Mouse (Mus musculus) intestine, embryonic 16.5 days (tissue): Measurements from ENCODE around the gene Cacng4. TPM values are rescaled to one million over a fixed set of nuclear protein-coding genes. Genes with fewer than 3 reads are reported as not detected.

Experiments used
- ATAC-seq: fragments of 200-750 bp; cut with Nextera tagmentation; 2 replicates; pipeline ENCODE4 v1.8.0; 2017; ENCODE audit warnings: moderate TSS enrichment, moderate library complexity
- H3K27ac ChIP-seq: fragments of 300-500 bp; sonication (generic); 2 replicates; pipeline ENCODE4 v1.5.1; 2014; ENCODE audit warnings: mild to moderate bottlenecking, low read length
- H3K27me3 ChIP-seq: fragments of 300-500 bp; sonication (generic); replicated peaks from 2 replicates; pipeline ENCODE4 v1.6.1; 2014; ENCODE audit warnings: low read length, control low read depth, mixed read lengths; ENCODE audit not compliant: control insufficient read depth, insufficient read depth
- H3K36me3 ChIP-seq: fragments of 300-500 bp; sonication (generic); 2 replicates; pipeline ENCODE4 v1.6.1; 2014; ENCODE audit warnings: low read length, control low read depth; ENCODE audit not compliant: control insufficient read depth, insufficient read depth
- H3K4me1 ChIP-seq: fragments of 300-500 bp; sonication (generic); 2 replicates; pipeline ENCODE4 v1.6.1; 2014; ENCODE audit warnings: low read length, control low read depth, mixed read lengths; ENCODE audit not compliant: control insufficient read depth, insufficient read depth
- H3K4me2 ChIP-seq: fragments of 300-500 bp; sonication (generic); 2 replicates; pipeline ENCODE4 v1.6.1; 2014; ENCODE audit warnings: low read depth, low read length, control low read depth
- H3K4me3 ChIP-seq: fragments of 300-500 bp; sonication (generic); 2 replicates; pipeline ENCODE4 v1.5.1; 2014; ENCODE audit warnings: mild to moderate bottlenecking, low read length
- H3K9ac ChIP-seq: fragments of 300-500 bp; sonication (generic); 2 replicates; pipeline ENCODE4 v1.6.1; 2014; ENCODE audit warnings: low read depth, low read length
- H3K9me3 ChIP-seq: fragments of 300-500 bp; sonication (generic); 2 replicates; pipeline ENCODE4 v1.6.1; 2016; ENCODE audit warnings: low read length, control low read depth; ENCODE audit not compliant: control insufficient read depth
- WGBS: fragments of 180-500 bp; shearing (Covaris S2); extraction: QIAGEN DNeasy Blood & Tissue Kit; methylation state at CpG from one replicate; pipeline ENCODE4 v1.1.7; 2014; 5-methylcytosine and 5-hydroxymethylcytosine counted together
- polyA plus RNA-seq: library from polyadenylated mRNA; unstranded; fragments of >200 nt; fragmentation: Nextera tagmentation; extraction: Ambion mirVana; gene quantifications from 2 replicates; pipeline ENCODE4 v1.2.1, GENCODE M21; 2015

Gene Cacng4
- polyA plus RNA-seq, 1 experiment from 2014 or later = 2.8 TPM

DNA sequence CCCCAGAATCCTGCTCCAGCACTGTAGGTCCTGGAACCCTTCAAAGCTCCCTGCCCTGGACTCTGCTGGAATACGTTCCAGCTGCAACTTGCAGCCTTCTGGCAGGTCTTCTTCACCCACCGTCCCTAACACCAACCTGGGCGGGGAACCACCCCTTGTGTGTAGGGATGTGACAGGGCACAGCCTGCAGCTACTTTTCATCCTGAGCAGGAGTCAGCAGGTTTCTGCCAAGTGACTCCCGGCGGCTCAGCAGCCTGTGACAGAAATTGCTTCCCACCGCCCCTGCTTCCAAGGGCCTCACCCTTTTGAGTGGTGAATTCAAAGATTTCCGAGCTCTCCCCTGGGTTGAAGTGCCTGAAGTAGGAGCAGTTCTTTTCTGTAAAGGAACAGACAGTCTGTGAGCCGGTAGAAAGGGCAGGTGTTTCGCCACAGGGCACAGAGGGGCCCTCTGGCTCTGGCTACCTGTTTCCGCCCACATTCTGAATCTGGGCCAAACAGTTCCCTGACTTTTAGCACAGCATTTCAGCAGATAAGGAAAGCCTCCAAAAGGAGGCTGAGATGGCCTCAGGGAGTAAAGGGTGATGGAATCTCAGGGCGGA, 88.8 kb downstream of the Cacng4 start:
- Histone ChIP-seq H3K36me3 (no peaks in the 10 kb centered on the region), H3K4me2 (no peak overlapping the region), H3K27ac (no peak overlapping the region), H3K9ac (no peak overlapping the region), H3K27me3 (no peaks in the 10 kb centered on the region), H3K4me3 (no peak overlapping the region), H3K4me1 (no peaks in the 10 kb centered on the region), H3K9me3 (no peaks in the 10 kb centered on the region)
- 61% methylated on average over 11 of the region's 11 CpGs for WGBS
- no peak for ATAC-seq

DNA sequence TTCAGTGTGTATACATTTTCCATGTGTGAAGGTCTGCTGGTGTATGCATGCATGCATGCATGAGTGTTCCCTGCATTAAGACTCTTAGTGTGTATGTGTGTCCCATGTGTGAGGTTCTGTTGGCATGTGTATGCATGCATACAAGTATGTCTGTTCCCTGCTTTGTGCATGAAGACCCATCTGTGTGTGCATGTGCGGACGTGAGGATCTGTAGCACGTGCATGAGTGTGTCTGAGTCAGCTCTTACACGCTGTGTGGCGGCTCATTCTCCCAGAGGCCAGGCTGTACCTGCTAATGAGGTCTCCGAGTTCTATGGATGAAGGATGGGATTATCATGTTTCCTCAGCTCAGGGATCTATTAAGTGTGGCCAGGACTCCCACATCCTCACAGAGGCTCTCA, 89.3 kb downstream of the Cacng4 start:
- H3K27ac ChIP-seq = no peak overlapping the region
- WGBS = 66% methylated on average over 6 of the region's 6 CpGs
- no peaks in the 10 kb centered on the region for H3K9me3 ChIP-seq
- H3K4me3 ChIP-seq = no peak overlapping the region
- H3K4me1 ChIP-seq = no peaks in the 10 kb centered on the region
- no peak overlapping the region for H3K4me2 ChIP-seq
- no peak overlapping the region for H3K9ac ChIP-seq
- ATAC-seq = no peak
- H3K27me3 ChIP-seq = no peaks in the 10 kb centered on the region
- no peaks in the 10 kb centered on the region for H3K36me3 ChIP-seq

DNA sequence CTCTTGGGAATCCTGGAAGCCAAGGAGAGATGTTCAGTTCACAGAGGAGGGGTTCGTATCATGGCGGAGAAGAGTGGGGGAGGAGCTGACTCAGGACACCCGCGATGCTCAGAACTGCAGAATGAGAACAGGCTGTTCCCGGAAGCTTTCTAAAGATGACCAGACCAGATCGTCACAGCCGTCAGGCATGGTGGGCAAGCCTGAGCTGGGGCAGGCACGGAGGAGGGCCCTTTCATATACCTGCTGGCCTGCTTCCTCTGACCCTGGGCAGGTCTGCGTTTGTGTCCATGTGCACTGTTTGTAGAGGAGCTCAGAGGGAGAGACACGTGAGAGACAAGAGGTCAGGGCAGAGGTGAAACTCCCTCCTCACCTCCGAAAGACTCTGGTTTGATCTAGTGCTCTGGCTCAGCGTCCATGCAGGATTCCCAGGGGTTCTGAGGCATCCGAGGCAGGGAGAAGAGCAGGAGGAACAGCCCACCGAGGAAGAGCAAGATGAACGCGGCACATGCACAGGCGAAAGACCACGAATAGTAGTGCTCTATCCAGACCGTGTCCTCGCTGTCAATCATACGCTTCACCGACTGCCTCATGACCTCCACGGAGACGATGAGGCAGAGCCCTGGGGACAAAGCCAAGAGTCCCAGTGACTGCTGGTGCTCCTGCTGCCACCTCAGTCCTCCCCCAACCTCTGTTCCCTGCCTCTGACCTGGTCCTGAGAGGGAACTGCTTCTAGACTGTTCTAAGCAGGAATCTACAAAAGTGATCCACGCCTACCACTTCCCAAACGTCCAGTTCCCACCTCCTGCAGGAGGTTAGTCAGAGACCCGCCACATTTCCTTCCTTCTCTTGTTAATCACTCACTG, 90.9 kb downstream of the Cacng4 start:
- no peaks in the 10 kb centered on the region for H3K27me3 ChIP-seq
- no peaks in the 10 kb centered on the region for H3K9me3 ChIP-seq
- whole genome bisulfite sequencing = 43% methylated on average over 27 of the region's 27 CpGs
- no peaks in the 10 kb centered on the region for H3K36me3 ChIP-seq
- H3K9ac ChIP-seq = 0 out of 2 replicates have a peak overlapping the region, but pooled peaks have one; percentile 12
- no peak overlapping the region for H3K27ac ChIP-seq
- H3K4me3 ChIP-seq = no peak overlapping the region
- ATAC-seq = no peak
- H3K4me2 ChIP-seq = peak overlapping the region; percentile 11; the same call in 1 of the 2 replicates
- H3K4me1 ChIP-seq = no peaks in the 10 kb centered on the region

DNA sequence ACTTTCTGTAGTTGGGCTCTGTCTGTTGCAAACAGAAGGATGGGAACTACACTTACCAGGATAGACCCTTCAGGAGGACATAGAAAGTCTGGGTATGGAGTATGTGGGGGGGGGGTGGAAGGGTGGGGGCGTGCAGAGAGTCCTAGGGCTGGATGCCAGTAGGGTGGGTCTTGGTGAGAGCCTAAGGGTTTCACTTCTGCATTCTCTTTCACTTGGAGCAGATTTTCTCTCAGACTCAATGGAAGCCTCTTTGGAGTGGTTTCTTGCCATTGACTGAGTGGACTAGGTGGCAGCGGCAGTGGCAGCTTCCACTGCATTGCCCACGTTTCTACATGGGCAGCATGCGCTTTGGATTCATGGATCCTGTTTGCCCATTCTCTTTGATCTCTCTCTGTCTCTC, 94.4 kb downstream of the Cacng4 start:
- no peak overlapping the region for H3K9ac ChIP-seq
- H3K27me3 ChIP-seq = no peaks in the 10 kb centered on the region

DNA sequence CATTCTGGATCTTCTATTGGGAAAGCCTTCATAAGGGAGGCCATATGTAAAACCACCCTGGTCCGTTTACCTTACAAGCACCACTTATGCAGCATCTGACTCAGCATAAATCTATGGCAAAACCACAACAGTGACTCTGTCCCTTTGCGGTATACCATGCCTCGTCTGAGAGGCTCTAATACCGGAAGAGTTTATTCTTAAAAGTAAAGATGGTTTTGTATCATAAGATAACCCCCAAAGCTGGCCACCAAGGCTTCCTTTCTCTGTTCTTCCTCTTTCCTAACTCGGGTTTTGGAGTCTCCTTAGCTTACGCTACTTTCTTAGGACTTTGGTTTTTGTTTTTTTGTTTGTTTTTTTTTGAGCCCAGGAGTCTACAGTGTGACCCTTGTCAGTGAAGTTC, 101.0 kb downstream of the Cacng4 start:
- no peaks in the 10 kb centered on the region for H3K4me1 ChIP-seq
- no peak overlapping the region for H3K4me2 ChIP-seq
- no peaks in the 10 kb centered on the region for H3K36me3 ChIP-seq
- no peaks in the 10 kb centered on the region for H3K9me3 ChIP-seq
- no peak overlapping the region for H3K9ac ChIP-seq
- 80% methylated on average over 6 of the region's 6 CpGs for WGBS
- ATAC-seq = no peak
- H3K27ac ChIP-seq = no peak overlapping the region
- no peak overlapping the region for H3K4me3 ChIP-seq
- no peaks in the 10 kb centered on the region for H3K27me3 ChIP-seq

More for the DNA sequence above, 94.4 kb downstream of the Cacng4 start:
- WGBS = 92% methylated on average over 4 of the region's 4 CpGs
- Histone ChIP-seq H3K4me1 (no peaks in the 10 kb centered on the region), H3K9me3 (no peaks in the 10 kb centered on the region), H3K36me3 (no peaks in the 10 kb centered on the region), H3K27ac (no peak overlapping the region), H3K4me2 (no peak overlapping the region), H3K4me3 (no peak overlapping the region)
- no peak for ATAC-seq

DNA sequence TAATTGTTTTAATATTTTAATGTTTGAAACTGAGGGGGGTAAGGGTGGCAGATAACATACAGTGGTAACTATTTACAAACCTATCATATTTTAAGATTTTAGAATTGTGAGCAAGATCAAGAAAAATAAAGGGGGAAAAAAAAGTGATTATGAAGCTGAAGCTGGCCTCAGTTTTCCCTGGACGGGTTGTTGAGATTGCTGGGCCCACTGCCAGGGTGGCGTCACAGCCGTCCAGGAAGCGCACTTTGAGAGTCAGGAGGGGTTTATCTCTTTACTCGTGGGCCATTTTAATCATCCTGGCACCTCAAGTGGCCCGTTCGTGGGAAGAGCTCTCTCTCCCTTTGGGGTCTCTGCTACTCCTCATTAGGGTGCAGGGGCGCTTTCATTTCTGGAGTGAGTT, 102.8 kb downstream of the Cacng4 start:
- WGBS = 60% methylated on average over 8 of the region's 8 CpGs
- no peak for ATAC-seq

DNA sequence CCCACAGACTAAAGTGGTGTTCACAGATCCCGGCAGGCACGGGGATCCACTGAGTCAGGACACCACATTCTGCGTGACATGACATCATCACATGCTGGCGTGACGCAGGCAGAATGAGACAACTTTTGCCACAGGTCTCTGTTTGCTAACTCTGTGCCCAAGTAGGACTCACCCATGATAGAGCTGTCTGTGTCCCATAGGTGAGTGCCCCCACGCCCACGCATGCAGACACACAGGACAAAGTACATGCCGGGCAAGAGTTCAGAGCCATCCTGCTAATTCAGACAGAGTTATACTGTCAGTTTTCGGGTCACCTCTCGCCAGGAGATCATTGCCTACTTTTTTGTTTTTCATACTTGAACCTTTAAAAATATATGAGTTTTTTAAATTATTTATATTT, 105.9 kb downstream of the Cacng4 start:
- H3K4me2 ChIP-seq = no peak overlapping the region
- no peaks in the 10 kb centered on the region; the same call in 1 of the 2 replicates for H3K36me3 ChIP-seq
- no peak overlapping the region for H3K9ac ChIP-seq
- WGBS = 91% methylated on average over 10 of the region's 10 CpGs
- H3K4me1 ChIP-seq = no peaks in the 10 kb centered on the region
- H3K27ac ChIP-seq = no peak overlapping the region
- no peaks in the 10 kb centered on the region for H3K27me3 ChIP-seq
- ATAC-seq = no peak
- H3K4me3 ChIP-seq = no peak overlapping the region
- no peaks in the 10 kb centered on the region for H3K9me3 ChIP-seq

More for the DNA sequence above, 102.8 kb downstream of the Cacng4 start:
- no peaks in the 10 kb centered on the region for H3K9me3 ChIP-seq
- no peaks in the 10 kb centered on the region for H3K4me1 ChIP-seq
- H3K4me3 ChIP-seq = no peak overlapping the region
- no peak overlapping the region for H3K27ac ChIP-seq
- H3K9ac ChIP-seq = no peak overlapping the region
- no peaks in the 10 kb centered on the region for H3K27me3 ChIP-seq
- H3K36me3 ChIP-seq = no peaks in the 10 kb centered on the region
- H3K4me2 ChIP-seq = no peak overlapping the region

DNA sequence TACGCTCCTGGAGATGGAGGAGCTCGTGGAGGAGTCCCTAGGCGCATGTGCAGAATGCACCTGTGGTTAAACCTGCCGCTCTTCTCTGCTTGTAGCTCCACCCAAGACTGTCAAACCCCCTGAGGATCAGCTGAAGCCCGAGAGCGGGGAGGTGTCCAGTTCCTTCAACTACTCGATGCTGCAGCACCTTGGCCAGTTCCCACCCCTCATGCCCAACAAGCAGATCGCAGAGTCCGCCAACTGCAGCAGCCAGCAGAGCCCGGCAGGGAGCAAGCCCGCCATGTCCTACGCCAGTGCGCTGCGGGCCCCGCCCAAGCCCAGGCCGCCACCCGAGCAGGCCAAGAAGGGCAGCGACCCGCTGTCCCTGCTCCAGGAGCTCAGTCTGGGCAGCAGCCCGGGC, 108.1 kb downstream of the Cacng4 start:
- no peak overlapping the region for H3K9ac ChIP-seq
- no peaks in the 10 kb centered on the region for H3K27me3 ChIP-seq
- no peak for ATAC-seq
- no peak overlapping the region for H3K4me2 ChIP-seq
- WGBS = 87% methylated on average over 20 of the region's 20 CpGs
- H3K4me3 ChIP-seq = no peak overlapping the region
- no peaks in the 10 kb centered on the region for H3K4me1 ChIP-seq
- no peak overlapping the region for H3K27ac ChIP-seq
- H3K36me3 ChIP-seq = no peaks in the 10 kb centered on the region; the same call in 1 of the 2 replicates
- no peaks in the 10 kb centered on the region for H3K9me3 ChIP-seq

DNA sequence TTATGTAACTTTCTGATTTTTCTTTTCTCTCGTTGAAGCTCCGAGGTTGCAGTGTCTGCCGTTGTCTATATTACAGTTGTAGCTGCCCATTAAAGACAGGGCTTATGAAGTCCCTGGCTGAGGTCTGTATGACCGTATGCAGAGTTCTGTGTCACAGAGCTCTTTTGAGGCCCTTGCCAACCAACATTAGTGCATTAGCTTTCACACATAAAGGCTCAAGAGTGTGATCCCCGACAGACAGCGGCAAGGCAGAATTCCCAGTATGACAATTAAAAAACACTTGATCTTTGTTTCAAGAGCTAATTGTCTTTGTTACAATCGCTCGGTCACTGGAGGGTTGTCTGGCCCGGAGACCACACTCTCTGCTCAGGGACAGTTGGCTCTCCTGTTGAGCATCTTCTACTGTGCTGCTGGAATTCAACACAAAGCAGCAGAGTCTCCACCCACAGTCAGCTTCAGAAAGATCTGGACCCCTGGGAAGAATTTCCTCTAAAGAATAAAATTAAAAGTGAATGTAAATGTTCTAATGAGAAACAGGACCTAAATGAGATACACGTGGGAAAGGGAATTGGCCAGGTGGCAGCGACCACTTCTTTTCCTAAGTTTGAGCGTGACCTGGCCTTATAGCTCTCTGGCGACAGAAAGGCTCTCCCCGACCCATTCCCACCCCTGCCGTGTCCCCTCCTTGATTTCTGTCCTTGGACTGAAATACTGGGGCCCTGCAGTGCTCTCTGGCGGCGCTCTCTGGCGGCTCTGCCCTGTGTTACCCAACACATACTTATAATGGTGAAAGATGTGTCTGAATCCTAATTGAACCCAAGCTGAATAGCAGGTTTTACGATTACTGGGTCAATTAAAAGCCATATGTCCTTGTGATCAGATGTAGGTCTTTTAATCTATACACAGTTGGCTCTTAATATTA, 110.6 kb downstream of the Cacng4 start:
- Histone ChIP-seq H3K27me3 (no peaks in the 10 kb centered on the region), H3K4me1 (no peaks in the 10 kb centered on the region), H3K4me3 (no peak overlapping the region), H3K9me3 (no peaks in the 10 kb centered on the region), H3K4me2 (no peak overlapping the region), H3K27ac (no peak overlapping the region), H3K36me3 (no peaks in the 10 kb centered on the region; the same call in 1 of the 2 replicates), H3K9ac (no peak overlapping the region)
- WGBS = 78% methylated on average over 19 of the region's 19 CpGs
- no peak for ATAC-seq
